Mouse (Mus musculus) brown adipose tissue, adult 24 weeks (tissue): ENCODE results near the gene Slc8b1. TPM values are rescaled to one million over a fixed set of nuclear protein-coding genes. Genes with fewer than 3 reads are reported as not detected.
A peak's percentile ranks its signal among the peaks of the same experiment; 100 is the strongest.

ENCODE experiments used
- H3K27ac ChIP-seq: fragments of 200-500 bp; replicated peaks from 2 replicates; pipeline ENCODE4 v1.5.1; 2012; ENCODE audit warnings: low read depth, mild to moderate bottlenecking, low read length
- H3K4me1 ChIP-seq: fragments of 200-500 bp; 2 replicates; pipeline ENCODE4 v1.6.1; 2012; ENCODE audit warnings: low read length, mixed read lengths; ENCODE audit not compliant: control insufficient read depth, insufficient read depth, insufficient read length
- H3K4me3 ChIP-seq: fragments of 200-500 bp; 2 replicates; pipeline ENCODE4 v1.5.1; 2012; ENCODE audit warnings: low read depth, mild to moderate bottlenecking, low read length, moderate library complexity; ENCODE audit not compliant: insufficient read depth
- polyA plus RNA-seq: library from polyadenylated mRNA; stranded (reverse); fragments of >200 nt; gene quantifications from 2 replicates; pipeline ENCODE4 v1.2.4, GENCODE M21; 2012; ENCODE audit not compliant: missing spikeins, insufficient read depth, insufficient read length

Slc8b1 gene
- polyA plus RNA-seq, 1 experiment: 4.3 TPM

DNA sequence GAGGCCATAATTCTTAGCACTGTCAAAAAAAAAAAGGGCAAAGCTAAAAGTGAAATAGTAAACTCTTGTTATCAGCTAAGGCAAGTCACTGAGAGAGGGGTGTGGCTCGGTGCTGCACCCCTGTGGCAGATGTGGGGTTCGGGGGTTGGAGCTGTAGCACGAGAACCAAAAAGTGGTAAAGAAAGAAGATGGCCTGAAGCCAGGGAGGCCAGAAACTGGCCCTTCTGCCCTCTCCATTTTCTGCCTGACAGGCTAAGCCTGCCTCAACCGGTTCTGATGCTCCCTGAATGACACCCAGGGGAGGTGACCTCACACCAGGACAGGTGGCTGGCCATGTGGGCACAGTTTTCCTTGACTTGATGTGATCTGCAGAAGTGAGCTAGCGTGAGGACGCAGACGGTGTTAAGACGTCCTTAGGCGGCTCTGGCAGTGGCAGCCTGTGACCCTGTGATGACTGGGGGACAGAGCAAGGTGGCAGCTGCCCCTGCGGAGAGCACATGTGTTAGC lies 67.0 kb downstream of the Slc8b1 start:
- no peak overlapping the region for H3K4me3 ChIP-seq
- H3K4me1 ChIP-seq: peaks cover 31% of the 10 kb centered on the region
- H3K27ac ChIP-seq: peak overlapping the region; percentile 56

DNA sequence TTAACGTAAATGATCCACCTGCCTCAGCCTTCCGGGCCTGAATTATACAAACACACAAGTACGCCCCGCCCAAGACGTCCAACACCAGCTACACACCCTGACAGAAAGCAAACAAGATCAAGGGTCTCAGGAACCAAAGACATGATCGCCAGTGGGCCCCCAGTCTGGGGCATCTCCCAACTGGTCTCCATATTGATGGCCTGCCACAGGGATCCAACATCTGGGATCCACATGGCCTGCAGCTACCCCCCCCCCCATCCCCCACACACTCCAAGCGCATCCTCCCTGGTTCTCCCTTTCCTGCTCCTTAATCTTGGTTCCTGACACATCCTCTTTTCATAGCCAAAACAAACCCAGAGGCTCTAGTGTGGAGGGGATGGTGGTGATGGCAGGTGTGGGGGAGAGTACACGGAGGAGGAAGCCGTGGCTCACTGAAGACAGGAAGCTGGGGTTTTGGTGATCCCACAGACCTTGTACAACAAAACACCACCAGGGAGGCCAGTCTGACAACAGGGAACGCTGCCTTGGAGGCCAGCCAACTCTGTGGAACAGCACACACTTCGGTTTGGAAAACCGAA lies 67.6 kb downstream of the Slc8b1 start:
- Histone ChIP-seq H3K4me1 (peaks cover 34% of the 10 kb centered on the region), H3K4me3 (no peak overlapping the region), H3K27ac (peak overlapping the region; percentile 56)

DNA sequence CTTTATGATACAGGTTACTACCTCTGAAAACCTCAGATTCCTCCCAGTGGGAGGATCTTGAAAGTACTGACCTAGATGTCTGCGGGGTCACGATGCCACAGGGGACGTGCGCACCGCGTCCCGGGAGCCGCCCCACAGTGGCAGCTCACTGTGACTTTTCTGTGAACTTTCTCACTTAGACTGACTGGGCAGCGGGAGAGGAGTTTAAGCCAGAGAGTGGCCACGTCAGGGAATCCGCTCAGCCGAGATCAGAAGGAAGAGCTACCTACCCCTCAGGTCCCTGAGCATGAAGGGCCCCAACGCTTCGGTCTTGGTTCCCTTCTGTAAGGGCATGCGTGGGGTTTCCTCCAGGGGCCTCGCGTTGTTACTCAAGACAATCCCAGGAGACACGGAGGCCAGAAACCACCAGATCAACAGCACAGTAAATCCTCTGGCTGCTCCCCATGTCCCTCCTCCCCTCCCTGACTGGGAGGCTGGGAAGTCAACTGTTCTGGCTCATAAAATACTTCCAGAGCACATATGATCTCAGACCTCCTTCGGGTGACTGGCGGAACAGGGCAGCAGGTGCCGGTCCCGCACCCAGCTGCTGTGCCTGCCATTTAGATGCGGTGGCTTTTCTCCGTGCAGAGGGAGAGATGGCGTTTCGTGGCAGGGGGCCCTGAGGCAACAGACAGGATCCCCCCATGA lies 68.4 kb downstream of the Slc8b1 start:
- Histone ChIP-seq H3K4me3 (peak overlapping the region; percentile 25), H3K4me1 (peaks cover 36% of the 10 kb centered on the region), H3K27ac (peak overlapping the region; percentile 95)

DNA sequence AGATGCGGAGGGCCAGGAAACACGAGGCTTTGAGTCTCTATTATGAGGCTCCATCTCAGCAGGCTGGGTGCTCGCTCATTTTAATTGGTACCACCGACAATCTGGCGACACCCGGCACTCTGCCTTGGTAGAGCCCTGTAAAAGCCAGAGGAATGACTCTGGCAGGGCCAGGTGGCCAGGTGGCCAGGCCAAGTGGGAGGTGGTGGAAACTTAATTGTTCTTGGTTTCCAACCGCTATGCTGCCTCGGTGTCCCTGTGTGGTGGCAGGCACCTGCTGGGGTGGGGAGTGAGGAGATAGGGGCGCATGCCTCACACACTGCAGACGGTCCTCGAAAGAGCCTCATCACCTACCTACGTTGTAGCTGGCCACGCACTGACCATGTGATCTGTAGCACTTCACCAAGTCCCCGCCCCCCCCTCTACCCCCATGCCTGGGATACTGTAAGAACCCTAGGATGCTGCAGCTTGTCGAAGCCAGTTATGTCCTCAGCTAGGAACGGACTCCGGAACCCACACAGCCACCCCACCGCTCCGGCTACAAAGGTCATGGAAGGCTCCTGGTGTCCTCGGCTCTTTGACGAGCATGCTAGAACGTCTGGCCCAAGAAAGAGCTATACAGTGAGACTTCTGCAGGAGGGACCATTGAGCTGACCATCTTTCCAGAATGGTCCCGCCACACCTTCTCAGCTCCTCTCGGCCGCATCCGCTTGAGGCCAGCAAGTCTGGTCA lies 69.1 kb downstream of the Slc8b1 start:
- Histone ChIP-seq H3K4me1 (peaks cover 34% of the 10 kb centered on the region), H3K27ac (peak overlapping the region; percentile 57), H3K4me3 (no peak overlapping the region)

DNA sequence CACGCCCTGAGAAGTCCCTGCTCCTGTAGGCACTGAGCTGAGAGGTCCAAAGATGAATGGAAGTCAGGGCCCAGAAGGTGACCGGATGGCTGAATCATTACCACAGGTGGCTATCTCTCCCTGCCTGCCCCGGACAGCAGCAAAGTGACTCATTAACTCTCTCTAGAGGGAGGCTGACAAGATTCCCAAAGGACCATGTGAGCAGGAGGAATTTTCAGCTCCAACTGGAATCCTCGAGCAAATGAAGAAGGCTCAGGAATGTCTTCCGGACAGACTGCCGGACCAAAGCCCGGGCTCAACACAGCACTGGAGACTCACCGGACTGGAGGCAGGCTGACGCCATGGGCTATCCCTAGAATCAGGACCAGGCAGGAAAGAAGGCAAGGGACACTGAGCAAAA lies 71.0 kb downstream of the Slc8b1 start:
- Histone ChIP-seq H3K4me1 (peaks cover 32% of the 10 kb centered on the region), H3K27ac (peak overlapping the region; percentile 85), H3K4me3 (no peak overlapping the region)

DNA sequence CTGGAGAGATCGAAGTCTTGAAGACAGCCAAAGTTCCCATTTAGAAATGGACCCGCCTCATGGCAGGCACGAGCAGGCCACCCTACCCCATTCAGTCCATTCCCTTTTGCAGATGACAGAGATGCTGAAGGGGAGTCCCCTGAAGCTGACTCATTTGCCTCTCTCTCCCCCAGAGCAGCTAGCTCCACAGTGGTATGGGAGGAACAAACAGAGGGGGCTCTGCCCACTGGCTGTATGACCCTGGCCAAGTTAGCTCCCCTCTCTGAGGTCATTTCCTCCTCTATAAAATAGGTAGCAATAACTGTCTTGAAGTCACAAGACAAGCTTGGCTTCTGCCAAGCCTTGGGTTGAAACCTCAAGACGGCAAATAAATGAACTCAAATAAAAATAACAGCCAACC lies 72.5 kb downstream of the Slc8b1 start:
- Histone ChIP-seq H3K4me1 (peaks cover 27% of the 10 kb centered on the region), H3K4me3 (no peak overlapping the region), H3K27ac (no peak overlapping the region)

Other genes starting within 250 kb of the Slc8b1 start
- gene Lhx5, start 79.5 kb upstream of the Slc8b1 start, polyA plus RNA-seq: not detected in 2 replicates
- 22.0 and 25.5 TPM in 2 replicates for gene Sdsl, start 38.4 kb upstream of the Slc8b1 start, polyA plus RNA-seq
- not detected in 2 replicates for gene Sds, start 34.6 kb upstream of the Slc8b1 start, polyA plus RNA-seq
- 20.4 and 22.8 TPM in 2 replicates for gene Plbd2, start 7.5 kb upstream of the Slc8b1 start, polyA plus RNA-seq
- gene Tpcn1, start 77.5 kb downstream of the Slc8b1 start, polyA plus RNA-seq: 28.6 and 39.1 TPM in 2 replicates
- gene Iqcd, start 77.8 kb downstream of the Slc8b1 start, polyA plus RNA-seq: not detected in 2 replicates
- 11.3 and 15.3 TPM in 2 replicates for gene Rita1, start 101.4 kb downstream of the Slc8b1 start, polyA plus RNA-seq
- gene Ddx54, start 101.6 kb downstream of the Slc8b1 start, polyA plus RNA-seq: 10.3 and 13.0 TPM in 2 replicates
- not detected in 2 replicates for gene Cfap73, start 123.1 kb downstream of the Slc8b1 start, polyA plus RNA-seq
- not detected in 2 replicates for gene Rasal1, start 137.6 kb downstream of the Slc8b1 start, polyA plus RNA-seq
- 0.52 TPM in 1 of 2 replicates, not detected in the other for gene Dtx1, start 200.8 kb downstream of the Slc8b1 start, polyA plus RNA-seq
- 0.96 and 1.2 TPM in 2 replicates for gene Oas2, start 238.7 kb downstream of the Slc8b1 start, polyA plus RNA-seq